Mouse (Mus musculus) embryonic facial prominence, embryonic 10.5 days (tissue): Measurements from ENCODE around the gene Tmem109. TPM values are rescaled to one million over a fixed set of nuclear protein-coding genes. Genes with fewer than 3 reads are reported as not detected.

Experiments used
- DNase-seq: peaks from one replicate; pipeline ENCODE4 v3.0.0-alpha.2; 2017; ENCODE audit warnings: low spot score
- H3K27ac ChIP-seq: fragments of 300-500 bp; sonication (generic); replicated peaks from 2 replicates; pipeline ENCODE4 v1.5.1; 2016; ENCODE audit warnings: mild to moderate bottlenecking
- H3K27me3 ChIP-seq: fragments of 300-500 bp; sonication (generic); replicated peaks from 2 replicates; pipeline ENCODE4 v1.6.1; 2016; ENCODE audit warnings: low read depth, mild to moderate bottlenecking; ENCODE audit not compliant: poor library complexity, severe bottlenecking
- H3K36me3 ChIP-seq: fragments of 300-500 bp; sonication (generic); replicated peaks from 2 replicates; pipeline ENCODE4 v1.6.1; 2016; ENCODE audit warnings: mild to moderate bottlenecking, moderate library complexity
- H3K4me1 ChIP-seq: fragments of 300-500 bp; sonication (generic); 2 replicates; pipeline ENCODE4 v1.6.1; 2016
- H3K4me3 ChIP-seq: fragments of 300-500 bp; sonication (generic); 2 replicates; pipeline ENCODE4 v1.5.1; 2016; ENCODE audit warnings: mild to moderate bottlenecking, moderate library complexity
- H3K9me3 ChIP-seq: fragments of 300-500 bp; sonication (generic); 2 replicates; pipeline ENCODE4 v1.6.1; 2016; ENCODE audit warnings: mild to moderate bottlenecking
- WGBS: fragments of 180-500 bp; shearing (Covaris S2); methylation state at CpG from one replicate; pipeline ENCODE4 v1.1.7; 2016; 5-methylcytosine and 5-hydroxymethylcytosine counted together
- polyA plus RNA-seq: library from polyadenylated mRNA; unstranded; fragments of >200 nt; fragmentation: Nextera tagmentation; extraction: Ambion mirVana; gene quantifications from 2 replicates; pipeline ENCODE4 v1.2.1, GENCODE M21; 2016

The Tmem109 gene
- 60.8 and 63.7 TPM in 2 replicates for polyA plus RNA-seq

DNA sequence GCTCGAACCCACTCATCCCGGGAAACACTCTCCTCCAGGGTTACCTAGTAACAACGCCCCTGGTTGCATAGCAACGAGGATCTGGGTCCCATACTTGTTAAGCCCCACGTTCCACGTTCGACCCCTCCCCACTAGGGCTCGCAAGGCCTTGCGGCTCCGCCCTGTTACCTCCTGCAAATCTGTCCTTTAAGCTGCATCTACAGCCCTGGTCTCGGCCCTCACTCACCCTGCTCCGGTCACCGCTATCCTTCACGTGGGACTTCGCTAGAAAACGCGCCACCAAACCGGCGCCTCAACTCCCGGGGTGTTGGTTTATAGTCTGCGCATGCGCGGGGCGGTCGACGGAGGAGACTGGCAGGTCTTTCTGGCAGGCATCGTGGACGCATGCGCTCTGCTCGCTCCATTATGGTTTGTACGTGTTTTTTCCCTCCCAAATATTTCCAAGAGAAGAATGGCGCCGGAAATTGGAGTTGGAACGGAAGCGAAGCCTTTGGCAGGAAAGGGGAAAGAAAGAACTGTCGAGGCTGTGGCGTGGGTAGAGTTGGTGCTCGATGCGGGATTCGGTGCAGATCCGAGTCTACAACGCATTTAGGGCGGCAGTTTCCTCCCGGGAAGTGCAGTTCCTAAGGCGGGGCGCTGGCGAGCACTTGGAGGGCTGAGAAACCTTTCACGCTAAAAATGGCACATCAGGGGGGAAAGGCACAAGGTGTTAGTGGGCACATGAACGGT is at the start of gene Tmem109:
TSS of gene Tmem109 (minus strand) at position 576 of the 729 bp plus-strand sequence.
- H3K27me3 ChIP-seq, result no peaks in the 10 kb centered on the region

DNA sequence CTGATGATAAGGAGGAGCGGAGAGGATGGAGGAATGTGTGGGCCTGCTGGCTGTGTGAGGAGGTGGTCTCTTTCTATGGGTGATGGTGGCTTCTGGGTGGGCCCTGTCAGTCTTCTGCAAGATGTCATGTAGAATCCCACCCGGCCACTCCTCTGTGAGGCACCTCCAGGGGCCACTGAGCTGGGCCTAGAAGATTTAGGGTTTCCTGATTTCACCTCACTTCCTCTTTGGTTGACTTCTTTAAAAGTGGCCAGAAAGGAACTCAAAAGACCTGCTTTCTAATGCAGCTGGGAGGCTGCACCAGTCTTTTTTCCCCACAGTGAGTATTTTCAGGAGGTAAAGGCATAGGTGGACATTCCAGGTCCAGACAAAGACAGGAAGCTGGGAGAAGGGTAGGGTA is 48.8 kb upstream of the Tmem109 start:
- peaks cover 15% of the 10 kb centered on the region for H3K4me1 ChIP-seq
- WGBS, result 89% methylated on average over 2 of the region's 2 CpGs

More for the DNA sequence above, at the start of gene Tmem109:
- peaks cover 24% of the 10 kb centered on the region for H3K4me1 ChIP-seq
- WGBS, result under 1% methylated on average over 49 of the region's 49 CpGs
- no peaks in the 10 kb centered on the region for H3K9me3 ChIP-seq
- peak within 1 kb of the TSS; percentile 70 for H3K4me3 ChIP-seq
- H3K36me3 ChIP-seq, result peaks cover 27% of the 10 kb centered on the region
- H3K27ac ChIP-seq, result peak within 1 kb of the TSS; percentile 93
- peak; percentile 96 for DNase-seq

DNA sequence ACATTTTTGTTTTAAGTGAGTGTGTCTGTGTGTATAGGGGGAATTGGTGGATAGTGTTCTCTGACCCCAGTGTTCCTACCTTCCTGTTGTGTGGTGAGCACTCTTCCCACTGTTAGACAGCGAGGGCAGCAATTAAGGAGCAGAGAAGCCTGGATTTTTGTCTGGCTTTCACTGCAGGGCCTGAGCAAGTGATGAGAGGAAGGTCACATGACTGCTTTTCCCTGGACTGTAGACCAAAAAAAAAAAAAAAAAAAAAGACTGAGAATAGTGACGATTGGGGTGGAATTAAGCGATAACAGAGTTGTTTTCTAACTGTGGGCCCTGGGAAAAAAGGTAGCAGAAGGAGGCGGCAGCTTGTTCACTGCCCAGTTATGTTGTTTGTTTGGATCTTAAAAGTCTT is 44.9 kb upstream of the Tmem109 start:
- H3K27ac ChIP-seq, result peak overlapping the region; percentile 78

More for the DNA sequence above, 48.8 kb upstream of the Tmem109 start:
- H3K9me3 ChIP-seq, result no peaks in the 10 kb centered on the region
- DNase-seq, result no peak
- H3K4me3 ChIP-seq, result no peak overlapping the region
- H3K36me3 ChIP-seq, result no peaks in the 10 kb centered on the region
- no peaks in the 10 kb centered on the region for H3K27me3 ChIP-seq
- no peak overlapping the region for H3K27ac ChIP-seq

DNA sequence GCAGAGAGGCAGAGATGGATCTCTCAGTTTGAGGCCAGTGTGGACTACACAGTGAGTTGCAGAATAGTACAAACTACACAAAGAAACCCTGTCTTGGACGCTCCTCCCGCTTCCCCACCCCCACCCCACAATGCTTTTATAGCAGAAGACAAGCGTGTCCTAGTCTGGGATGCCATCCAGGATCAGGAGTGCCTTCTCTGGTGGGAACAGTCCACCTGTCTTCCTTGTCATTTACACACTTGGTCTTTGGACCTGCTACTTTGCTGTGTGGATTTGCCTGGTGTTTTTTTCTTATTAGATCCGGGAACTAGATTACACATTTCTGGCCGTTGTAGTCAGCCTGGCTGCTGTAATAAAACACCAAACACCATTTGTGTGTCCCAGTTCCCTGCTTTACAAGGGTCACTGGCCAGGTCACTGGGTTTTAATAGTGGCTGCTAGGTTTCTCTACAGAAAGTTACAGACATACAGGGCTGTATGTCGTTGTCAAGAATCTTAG is 44.4 kb upstream of the Tmem109 start:
- Histone ChIP-seq H3K9me3 (no peaks in the 10 kb centered on the region), H3K36me3 (no peaks in the 10 kb centered on the region), H3K4me1 (peaks cover 21% of the 10 kb centered on the region), H3K4me3 (no peak overlapping the region), H3K27me3 (no peaks in the 10 kb centered on the region), H3K27ac (peak overlapping the region; percentile 78)
- peak; percentile 21 for DNase-seq
- 37% methylated on average over 6 of the region's 6 CpGs for WGBS

More for the DNA sequence above, 44.9 kb upstream of the Tmem109 start:
- no peak for DNase-seq
- Histone ChIP-seq H3K36me3 (no peaks in the 10 kb centered on the region), H3K27me3 (no peaks in the 10 kb centered on the region), H3K9me3 (no peaks in the 10 kb centered on the region), H3K4me3 (no peak overlapping the region), H3K4me1 (peaks cover 21% of the 10 kb centered on the region)
- 58% methylated on average over 4 of the region's 4 CpGs for WGBS

DNA sequence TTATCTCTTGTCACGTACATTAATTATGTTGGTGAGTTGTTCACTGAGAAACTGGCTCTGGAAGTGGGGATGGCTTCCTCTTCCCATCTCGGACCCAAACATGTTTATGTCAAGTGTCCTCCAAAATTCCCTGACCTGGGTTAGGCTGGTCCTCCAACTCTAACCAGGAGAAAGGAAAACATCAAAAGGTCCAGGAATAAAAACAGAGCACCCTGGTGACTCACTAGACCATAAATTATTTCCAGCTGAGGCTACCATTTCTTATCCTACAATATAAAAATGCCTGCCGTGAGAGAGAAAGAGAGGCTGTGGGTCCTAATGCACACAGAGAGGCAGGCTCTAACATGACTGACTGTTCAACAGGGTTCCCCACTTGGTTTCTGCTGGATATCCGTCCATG is 42.4 kb upstream of the Tmem109 start:
- Histone ChIP-seq H3K27me3 (no peaks in the 10 kb centered on the region), H3K4me3 (no peak overlapping the region), H3K9me3 (no peaks in the 10 kb centered on the region), H3K36me3 (no peaks in the 10 kb centered on the region), H3K27ac (no peak overlapping the region), H3K4me1 (peaks cover 21% of the 10 kb centered on the region)
- WGBS, result 59% methylated on average over 4 of the region's 4 CpGs
- no peak for DNase-seq

DNA sequence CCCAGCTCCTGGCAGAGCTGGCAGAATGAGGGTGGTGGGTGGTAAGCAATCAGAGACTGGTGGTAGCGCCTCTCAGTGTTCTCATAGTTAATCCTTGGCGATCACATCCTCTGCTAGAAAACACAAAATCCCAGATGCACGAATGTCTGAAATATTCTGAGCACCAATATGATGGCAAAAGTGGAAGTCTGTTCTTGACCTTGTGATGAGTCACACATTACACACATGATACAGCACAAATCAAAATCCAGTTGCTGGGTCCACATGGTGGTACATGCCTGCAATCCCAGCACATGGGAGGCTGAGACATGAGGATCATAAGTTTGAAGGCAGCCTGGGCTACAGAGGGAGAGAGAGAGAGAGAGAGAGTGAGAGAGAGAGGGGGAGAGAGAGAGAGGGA is 39.3 kb upstream of the Tmem109 start:
- no peak for DNase-seq
- 82% methylated on average over 3 of the region's 3 CpGs for WGBS
- no peak overlapping the region for H3K4me3 ChIP-seq
- no peaks in the 10 kb centered on the region for H3K36me3 ChIP-seq
- no peaks in the 10 kb centered on the region for H3K9me3 ChIP-seq
- peaks cover 10% of the 10 kb centered on the region for H3K4me1 ChIP-seq
- H3K27me3 ChIP-seq, result no peaks in the 10 kb centered on the region
- no peak overlapping the region for H3K27ac ChIP-seq

DNA sequence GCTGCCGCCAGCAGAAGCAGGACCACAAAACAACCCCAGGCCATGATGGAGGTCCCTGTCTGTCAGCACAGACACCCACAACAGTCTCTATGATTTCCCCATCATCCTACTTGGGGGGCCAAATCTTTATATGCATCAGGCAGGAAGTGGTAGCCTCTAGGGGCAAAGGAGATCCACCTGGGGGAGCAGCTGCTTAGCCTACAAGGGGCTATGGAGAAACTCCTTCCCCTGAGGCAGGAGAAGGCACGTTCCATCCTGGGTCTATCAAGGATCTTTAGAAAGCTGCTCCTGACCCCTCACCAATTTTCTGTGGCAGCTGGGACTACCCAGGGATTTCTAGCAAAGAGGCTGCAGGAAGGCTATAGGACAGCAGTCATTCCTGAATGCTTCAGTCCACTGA is 38.7 kb upstream of the Tmem109 start, which contains the start of gene Zp1:
TSS of gene Zp1 (minus strand) at position 101 of the 400 bp plus-strand sequence.
- H3K27ac ChIP-seq, result no peak within 1 kb of the TSS
- 51% methylated on average over 2 of the region's 2 CpGs for WGBS
- DNase-seq, result no peak
- H3K9me3 ChIP-seq, result no peaks in the 10 kb centered on the region
- H3K4me1 ChIP-seq, result peaks cover 6% of the 10 kb centered on the region
- no peaks in the 10 kb centered on the region for H3K27me3 ChIP-seq
- no peak within 1 kb of the TSS for H3K4me3 ChIP-seq
- no peaks in the 10 kb centered on the region for H3K36me3 ChIP-seq

DNA sequence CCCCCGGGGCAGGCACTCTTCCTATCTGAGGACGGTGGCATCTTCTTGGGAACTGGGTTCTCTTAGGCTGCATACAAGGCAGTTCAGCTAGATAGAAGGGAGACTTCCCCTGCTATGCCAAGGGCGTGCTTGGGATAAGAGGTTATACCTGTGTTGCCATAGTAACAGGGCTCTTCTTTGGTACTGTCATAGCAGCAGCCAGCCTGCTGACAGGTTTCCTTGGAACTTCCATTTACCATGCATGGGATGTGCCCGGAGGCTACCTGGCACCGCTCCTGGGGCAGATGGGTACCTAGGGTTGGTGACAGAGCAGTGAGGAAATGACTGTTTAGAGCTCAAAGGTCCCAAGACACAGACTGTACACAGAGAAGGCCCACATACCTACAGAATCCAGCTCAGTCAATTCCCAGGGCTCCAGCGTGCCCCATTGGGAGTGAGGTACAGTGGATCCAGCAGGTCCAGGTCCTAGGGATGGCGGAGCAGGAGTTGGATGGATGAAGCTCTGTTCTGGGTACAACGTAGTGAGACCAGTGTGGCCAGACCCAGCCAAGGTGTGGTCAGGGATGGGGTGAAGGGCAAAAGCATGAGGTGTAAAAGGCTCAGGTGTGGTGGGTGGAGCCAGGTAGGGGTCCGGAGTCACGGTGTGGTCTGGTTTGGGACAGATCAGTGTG is 36.7 kb upstream of the Tmem109 start:
- no peak overlapping the region for H3K27ac ChIP-seq
- WGBS, result 87% methylated on average over 10 of the region's 10 CpGs
- H3K9me3 ChIP-seq, result no peaks in the 10 kb centered on the region
- H3K4me1 ChIP-seq, result no peaks in the 10 kb centered on the region
- DNase-seq, result no peak
- H3K4me3 ChIP-seq, result no peak overlapping the region
- H3K27me3 ChIP-seq, result no peaks in the 10 kb centered on the region
- H3K36me3 ChIP-seq, result no peaks in the 10 kb centered on the region

DNA sequence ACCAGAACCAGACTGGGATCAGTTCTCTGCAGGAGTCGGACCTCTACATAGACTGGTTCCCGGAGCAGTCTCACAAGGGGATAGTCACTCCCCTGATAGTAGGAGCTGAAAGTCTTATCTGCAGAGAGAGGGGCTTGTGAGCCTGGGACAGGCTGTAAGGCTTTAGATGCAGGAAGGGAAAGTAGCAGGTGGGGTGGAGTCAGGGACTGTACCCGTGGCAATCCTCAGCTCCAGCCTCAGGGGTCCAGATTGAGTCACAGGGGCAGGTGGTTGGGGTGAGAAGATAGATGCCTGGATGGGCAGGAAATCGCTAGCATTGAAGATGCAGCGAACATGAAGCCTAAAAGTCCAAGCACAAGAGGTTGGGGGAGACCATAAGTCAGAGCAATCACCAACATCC is 34.7 kb upstream of the Tmem109 start:
- 68% methylated on average over 5 of the region's 5 CpGs for WGBS

DNA sequence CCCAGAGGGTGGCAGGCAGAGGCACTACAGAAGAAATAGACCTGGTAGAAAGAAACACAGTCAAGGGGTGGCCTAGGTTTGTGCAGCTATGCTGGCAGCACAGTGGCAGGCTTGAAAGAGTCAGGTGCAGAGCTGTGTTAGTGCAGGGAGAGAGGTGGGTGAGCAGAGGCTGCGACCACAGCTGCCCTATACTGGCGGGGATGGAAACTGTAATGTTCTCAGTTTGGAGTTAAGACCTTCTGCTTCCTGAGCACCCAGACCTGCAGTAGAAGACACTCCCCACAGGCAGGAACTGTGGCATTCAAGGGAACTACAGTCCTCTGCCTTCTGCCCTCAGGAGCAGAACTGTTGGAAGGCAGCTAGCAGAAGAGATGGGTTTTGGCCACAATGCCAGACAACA is 33.1 kb upstream of the Tmem109 start:
- Histone ChIP-seq H3K4me1 (no peaks in the 10 kb centered on the region), H3K27me3 (no peaks in the 10 kb centered on the region), H3K9me3 (no peaks in the 10 kb centered on the region), H3K36me3 (no peaks in the 10 kb centered on the region), H3K27ac (no peak overlapping the region), H3K4me3 (no peak overlapping the region)
- WGBS, result 79% methylated on average over 2 of the region's 2 CpGs
- DNase-seq, result no peak

More for the DNA sequence above, 34.7 kb upstream of the Tmem109 start:
- H3K9me3 ChIP-seq, result no peaks in the 10 kb centered on the region
- no peak overlapping the region for H3K4me3 ChIP-seq
- H3K27ac ChIP-seq, result no peak overlapping the region
- no peaks in the 10 kb centered on the region for H3K27me3 ChIP-seq
- DNase-seq, result no peak
- no peaks in the 10 kb centered on the region for H3K36me3 ChIP-seq
- H3K4me1 ChIP-seq, result no peaks in the 10 kb centered on the region

DNA sequence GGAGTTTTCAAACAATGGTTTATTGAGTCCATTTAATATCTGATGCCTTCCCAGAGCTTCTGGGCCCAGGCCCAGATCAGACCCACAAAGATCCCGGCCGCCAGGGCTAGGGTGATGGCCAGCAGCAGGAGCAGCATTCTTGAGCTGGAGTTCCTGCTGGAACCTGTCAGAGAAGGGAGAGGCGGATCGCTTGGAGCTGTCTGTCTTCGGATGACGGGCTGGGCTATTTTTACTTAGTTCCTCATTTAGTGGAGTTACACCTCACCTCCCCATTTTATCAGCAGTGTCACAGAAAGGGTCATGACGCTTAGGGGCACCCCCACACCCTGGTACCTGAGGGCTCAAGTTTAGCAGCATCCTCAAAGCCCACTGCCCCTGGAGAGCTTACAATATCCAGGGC is 32.5 kb upstream of the Tmem109 start:
- Histone ChIP-seq H3K27me3 (no peaks in the 10 kb centered on the region), H3K36me3 (0 out of 2 replicates have a peak, but pooled peaks cover 2% of the 10 kb centered on the region), H3K4me3 (no peak overlapping the region), H3K27ac (no peak overlapping the region), H3K9me3 (no peaks in the 10 kb centered on the region), H3K4me1 (no peaks in the 10 kb centered on the region)
- DNase-seq, result no peak
- WGBS, result 75% methylated on average over 7 of the region's 7 CpGs

DNA sequence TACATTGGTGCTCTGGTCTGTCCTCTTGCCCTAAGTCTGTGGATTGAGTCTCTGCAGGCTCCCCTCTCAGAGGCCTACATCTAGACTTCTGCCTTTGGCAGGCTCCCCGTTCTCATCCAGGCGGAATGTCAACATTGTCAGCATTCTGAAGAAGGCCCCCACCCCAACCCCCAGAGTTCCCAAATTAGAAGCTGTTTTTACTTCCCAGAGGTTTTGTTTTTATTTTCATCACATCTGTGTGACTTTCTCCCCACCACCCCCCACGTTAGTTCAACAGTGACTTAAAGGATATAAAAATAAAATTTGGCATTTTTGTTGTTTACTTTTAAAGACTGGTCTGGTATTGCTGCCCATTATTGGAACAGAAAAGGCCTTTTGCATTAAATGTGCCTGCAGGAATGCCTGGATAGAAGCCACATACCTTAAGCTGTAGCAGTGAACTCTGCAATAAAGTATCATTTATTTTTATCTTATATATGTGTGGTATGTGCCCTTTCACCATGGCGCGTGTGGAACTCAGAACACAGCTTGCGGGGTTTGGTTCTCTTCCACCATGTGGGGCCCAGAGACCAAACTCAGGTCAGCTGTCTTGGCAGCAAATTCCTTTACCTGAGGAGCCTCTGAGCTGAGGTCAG is 27.4 kb upstream of the Tmem109 start:
- Histone ChIP-seq H3K9me3 (no peaks in the 10 kb centered on the region), H3K4me3 (no peak overlapping the region), H3K4me1 (no peaks in the 10 kb centered on the region; the same call in 1 of the 2 replicates), H3K36me3 (peaks cover 52% of the 10 kb centered on the region), H3K27me3 (no peaks in the 10 kb centered on the region), H3K27ac (no peak overlapping the region)
- no peak for DNase-seq
- WGBS, result 86% methylated on average over 6 of the region's 6 CpGs
